In the genomic region with DNA sequence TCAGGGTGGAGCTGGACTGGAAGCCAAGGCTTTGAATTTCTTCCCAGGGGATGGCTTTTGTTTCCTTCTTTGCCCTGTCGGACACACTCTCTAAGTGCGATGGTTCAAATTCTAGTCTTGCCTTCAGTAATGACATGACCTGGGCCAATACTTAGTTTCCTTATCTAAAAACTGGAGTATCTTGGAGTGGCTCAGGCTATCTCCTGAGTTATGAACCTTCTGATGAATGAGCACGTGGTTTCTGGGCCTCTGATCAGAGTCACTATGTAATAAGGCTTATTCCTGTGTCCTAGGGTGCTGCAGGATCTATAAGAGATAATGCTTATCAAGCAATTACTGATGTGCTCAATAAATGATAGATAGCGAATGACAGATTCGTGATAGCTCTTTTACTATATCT, we compare ENCODE assay signal across 21 mouse cellular contexts. TPM values are rescaled to one million over a fixed set of nuclear protein-coding genes. Genes with fewer than 3 reads are reported as not detected.
DNase-seq lines count a peak whose midpoint lies in the region; ATAC-seq and TF ChIP-seq lines count a peak whose summit lies in the region.
"Had no signal": no experiment of that assay in that cellular context is flagged by ENCODE, and none has a peak within 500 bp of the region (broad histone marks: within the 10 kb centered on the region; RNA-seq: fewer than 3 reads in every experiment).

No protein-coding gene starts in this region.

- peak; percentile 77 for ATAC-seq in intestine, embryonic 16.5 days
- ATAC-seq: forebrain, embryonic 13.5 days; forebrain, embryonic 15.5 days; forebrain, postnatal 0 days had no signal

- TF ChIP-seq RAD21 in MEL (IDR thresholded peaks at IDR 0.05; ENCODE audit: low read depth, low read length), result no peak

- no peak for DNase-seq in MEL (ENCODE audit: low read depth, low spot score)
- no peak for DNase-seq in urinary bladder, adult 2 months (ENCODE audit: low spot score)
- no peak for DNase-seq in MN1 (ENCODE audit: low spot score)
- DNase-seq: adrenal gland, adult 2 months; adrenal gland, postnatal 10 days; adrenal gland, postnatal 25 days; cerebellum, adult 11 months; cerebellum, adult 18-20 months; cerebellum, adult 8-10 months; cerebellum, adult 9-11 months; cerebellum, postnatal 14 days; cerebellum, postnatal 36 days; forebrain, postnatal 0 days had no signal

- TF ChIP-seq EP300 in MEL (IDR thresholded peaks at IDR 0.05; ENCODE audit: low read depth in 1 of 2, low read length in 2 of 2), result no peak

- no peaks in the 10 kb centered on the region for H3K36me3 ChIP-seq in MEL (ENCODE audit: control insufficient read depth in 1 of 2, insufficient read depth in 2 of 2, low read length in 2 of 2)
- H3K36me3 ChIP-seq in intestine, embryonic 16.5 days (ENCODE audit: control insufficient read depth, insufficient read depth, low read length), result no peaks in the 10 kb centered on the region
- no peaks in the 10 kb centered on the region for H3K36me3 ChIP-seq in small intestine, adult 2 months (ENCODE audit: control insufficient read depth, insufficient read depth, low read length)
- H3K36me3 ChIP-seq: embryonic facial prominence, embryonic 10.5 days; embryonic facial prominence, embryonic 12.5 days; forebrain, embryonic 15.5 days had no signal

- no peak overlapping the region for H3K4me3 ChIP-seq in MEL (ENCODE audit: control insufficient read depth in 1 of 2, insufficient read depth in 1 of 2, low read depth in 2 of 2, low read length in 2 of 2)
- no peak overlapping the region for H3K4me3 ChIP-seq in intestine, embryonic 16.5 days (ENCODE audit: low read length)
- no peak overlapping the region for H3K4me3 ChIP-seq in small intestine, adult 2 months (ENCODE audit: low read depth, low read length)
- H3K4me3 ChIP-seq: embryonic facial prominence, embryonic 10.5 days; embryonic facial prominence, embryonic 12.5 days; forebrain, embryonic 13.5 days; forebrain, embryonic 15.5 days had no signal

- H3K27ac ChIP-seq in MEL (ENCODE audit: control insufficient read depth, low read depth, low read length), result no peak overlapping the region
- H3K27ac ChIP-seq in intestine, embryonic 16.5 days (ENCODE audit: low read length), result no peak overlapping the region
- H3K27ac ChIP-seq in small intestine, adult 2 months (ENCODE audit: insufficient read depth, low read depth, low read length), result peak overlapping the region; percentile 96
- H3K27ac ChIP-seq: embryonic facial prominence, embryonic 10.5 days; embryonic facial prominence, embryonic 12.5 days; forebrain, embryonic 13.5 days; forebrain, embryonic 15.5 days had no signal

- no peak for TF ChIP-seq POLR2A in MEL (IDR thresholded peaks at IDR 0.05; ENCODE audit: control insufficient read depth in 1 of 2, insufficient read depth in 1 of 2, low read depth in 1 of 2, low read length in 2 of 2, poor library complexity in 1 of 2)
- TF ChIP-seq POLR2A in small intestine, adult 2 months (IDR thresholded peaks at IDR 0.05; ENCODE audit: low read depth, low read length), result no peak

- no peak overlapping the region for H3K9ac ChIP-seq in MEL (ENCODE audit: control insufficient read depth, low read depth, low read length, poor library complexity, severe bottlenecking)
- no peak overlapping the region for H3K9ac ChIP-seq in intestine, embryonic 16.5 days (ENCODE audit: low read depth, low read length)
- H3K9ac ChIP-seq: embryonic facial prominence, embryonic 12.5 days; forebrain, embryonic 13.5 days; forebrain, embryonic 15.5 days; forebrain, postnatal 0 days had no signal

- no peak for TF ChIP-seq CTCF in MEL (IDR thresholded peaks at IDR 0.05 in 2 of 3, conservative IDR thresholded peaks at IDR 0.05 in 1 of 3; ENCODE audit: control insufficient read depth in 1 of 3, insufficient read depth in 1 of 3, low read depth in 2 of 3, low read length in 3 of 3, poor library complexity in 1 of 3, severe bottlenecking in 1 of 3)
- TF ChIP-seq CTCF in small intestine, adult 2 months (IDR thresholded peaks at IDR 0.05; ENCODE audit: extremely low read depth, insufficient read length, insufficient replicate concordance, low read depth, low read length), result no peak

- H3K27me3 ChIP-seq in MEL (ENCODE audit: control insufficient read depth in 1 of 2, insufficient read depth in 2 of 2, low read length in 2 of 2), result peaks cover 0 to 6% of the 10 kb centered on the region in 2 experiments; a peak in 3 of 4 replicates
- no peaks in the 10 kb centered on the region for H3K27me3 ChIP-seq in intestine, embryonic 16.5 days (replicated peaks; ENCODE audit: control insufficient read depth, insufficient read depth, low read length)
- H3K27me3 ChIP-seq in small intestine, adult 2 months (ENCODE audit: control insufficient read depth, insufficient read depth, low read length), result no peaks in the 10 kb centered on the region
- H3K27me3 ChIP-seq: embryonic facial prominence, embryonic 12.5 days; forebrain, embryonic 13.5 days; forebrain, embryonic 15.5 days had no signal

- no peaks in the 10 kb centered on the region for H3K79me2 ChIP-seq in MEL (ENCODE audit: control insufficient read depth, insufficient read depth, low read length, poor library complexity)

- WGBS in intestine, embryonic 16.5 days, result 76% methylated on average over 5 of the region's 5 CpGs
- 48% methylated on average over 5 of the region's 5 CpGs for WGBS in small intestine, adult 2 months

- no peak overlapping the region for H3K4me2 ChIP-seq in intestine, embryonic 16.5 days (ENCODE audit: low read depth, low read length)
- H3K4me2 ChIP-seq: embryonic facial prominence, embryonic 12.5 days; forebrain, embryonic 13.5 days; forebrain, embryonic 15.5 days had no signal

- no peaks in the 10 kb centered on the region for H3K9me3 ChIP-seq in MEL (replicated peaks; ENCODE audit: insufficient read depth, low read length)
- no peaks in the 10 kb centered on the region for H3K9me3 ChIP-seq in intestine, embryonic 16.5 days (ENCODE audit: control insufficient read depth, low read length)
- H3K9me3 ChIP-seq: embryonic facial prominence, embryonic 10.5 days; embryonic facial prominence, embryonic 12.5 days; forebrain, embryonic 13.5 days; forebrain, embryonic 15.5 days had no signal

- no peaks in the 10 kb centered on the region for H3K4me1 ChIP-seq in MEL (ENCODE audit: control insufficient read depth in 1 of 2, insufficient read depth in 2 of 2, low read length in 2 of 2)
- no peaks in the 10 kb centered on the region for H3K4me1 ChIP-seq in intestine, embryonic 16.5 days (ENCODE audit: control insufficient read depth, insufficient read depth, low read length)
- H3K4me1 ChIP-seq in small intestine, adult 2 months (ENCODE audit: control insufficient read depth, insufficient read depth, insufficient read length, low read length), result peaks cover 21% of the 10 kb centered on the region; the same call in 1 of the 2 replicates
- H3K4me1 ChIP-seq: embryonic facial prominence, embryonic 10.5 days; embryonic facial prominence, embryonic 12.5 days; forebrain, embryonic 13.5 days; forebrain, embryonic 15.5 days had no signal

TF ChIP-seq in MEL, 35 proteins besides CTCF, POLR2A, EP300 and RAD21:
- TF ChIP-seq MAX (IDR thresholded peaks at IDR 0.05; ENCODE audit: low read length) (peak; percentile 36; the same call in 1 of the 2 replicates), ZC3H11A (IDR thresholded peaks at IDR 0.05; ENCODE audit: low read depth, low read length) (no peak)

RNA-seq across cellular contexts. Expression of gene Slc5a1, which starts 19.4 kb away (rescaled TPM):
- total RNA-seq in MEL (2012; rRNA removed), result not detected in 2 replicates
- not detected for polyA plus RNA-seq in MEL (2012; ENCODE audit: insufficient read depth in 1 of 2, insufficient read length in 2 of 2, low read depth in 1 of 2, low replicate concordance in 2 of 2, missing spikeins in 1 of 2)
- polyA plus RNA-seq in intestine, embryonic 16.5 days (2015; fragmentation: Nextera tagmentation; extraction: Ambion mirVana), result 93.5 and 131 TPM in 2 replicates
- 283 and 626 TPM in 2 replicates for polyA plus RNA-seq in small intestine, adult 2 months (2012; rRNA removed)
- 2.3 and 3.0 TPM in 2 replicates for polyA plus RNA-seq in urinary bladder, adult 2 months (2012; rRNA removed)
- total RNA-seq: adrenal gland, adult 2 months; adrenal gland, postnatal 25 days; common myeloid progenitor, adult 5-6 weeks had no signal
- polyA plus RNA-seq: adrenal gland, adult 2 months; embryonic facial prominence, embryonic 12.5 days; forebrain, embryonic 11.5 days; forebrain, embryonic 15.5 days had no signal

Comparison
In these comparisons a context has a peak if more than half of its experiments do, and no peak if none do; other contexts are left out.
1. RNA of gene Slc5a1, which starts 19.4 kb away (polyA plus RNA-seq): 283 to 626 TPM in small intestine, adult 2 months and 93.5 to 131 TPM in intestine, embryonic 16.5 days; 2.3 to 3.0 TPM in urinary bladder, adult 2 months and not detected in MEL; every median in the first group is over 10 times any median in the second.